Mouse (Mus musculus): ENCODE measurements at regions not wholly inside any gene's neighbourhood (a gene's known extent, or its start where the extent isn't known, plus 50 kb on each side); places are given as distances from the start of the nearest gene placed in this dataset.
A peak's percentile ranks its signal among the peaks of the same experiment; 100 is the strongest.

DNA sequence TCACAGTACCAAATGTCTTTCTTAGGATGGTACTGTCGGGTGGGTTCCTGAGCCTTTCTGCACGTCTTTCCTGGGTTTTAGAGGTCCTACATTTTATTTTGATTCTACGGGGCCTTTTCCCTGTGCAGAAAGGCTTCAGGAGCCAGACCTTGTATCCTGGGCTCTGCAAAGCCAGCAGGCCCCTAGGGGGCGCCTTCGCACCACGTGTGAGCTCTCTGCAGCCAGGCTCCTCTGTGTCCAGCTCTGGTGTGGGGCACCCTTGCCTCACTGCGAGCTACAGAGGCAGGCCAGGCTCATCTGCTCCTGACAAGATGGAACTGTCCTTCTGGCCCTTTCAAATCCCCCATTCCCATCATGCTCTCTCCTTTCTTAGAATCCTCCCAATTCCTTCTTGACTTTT is 53.3 kb upstream of the Usp3 start:
- DNase-seq (ENCODE audit: low spot score), result peak; percentile 83

DNA sequence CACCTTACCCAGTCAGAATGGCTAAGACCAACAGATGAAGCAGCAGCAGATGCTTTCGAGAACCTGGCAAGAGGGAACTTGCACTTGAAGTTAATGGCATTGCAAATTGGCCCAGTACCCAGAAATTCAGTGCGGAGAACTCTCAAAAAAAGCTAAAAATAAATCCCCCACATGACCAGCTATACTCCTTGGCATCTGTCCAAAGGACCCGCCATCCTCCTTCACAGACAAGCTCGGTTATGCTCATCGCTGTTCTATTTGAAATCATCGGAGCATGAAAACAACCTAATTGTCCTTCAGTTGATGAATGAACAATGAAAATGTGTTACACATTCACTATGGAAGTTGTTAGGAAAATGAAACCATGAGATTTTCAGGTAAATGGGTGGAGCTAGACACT is 58.4 kb upstream of the Usp3 start:
- no peak for DNase-seq (ENCODE audit: low spot score)

DNA sequence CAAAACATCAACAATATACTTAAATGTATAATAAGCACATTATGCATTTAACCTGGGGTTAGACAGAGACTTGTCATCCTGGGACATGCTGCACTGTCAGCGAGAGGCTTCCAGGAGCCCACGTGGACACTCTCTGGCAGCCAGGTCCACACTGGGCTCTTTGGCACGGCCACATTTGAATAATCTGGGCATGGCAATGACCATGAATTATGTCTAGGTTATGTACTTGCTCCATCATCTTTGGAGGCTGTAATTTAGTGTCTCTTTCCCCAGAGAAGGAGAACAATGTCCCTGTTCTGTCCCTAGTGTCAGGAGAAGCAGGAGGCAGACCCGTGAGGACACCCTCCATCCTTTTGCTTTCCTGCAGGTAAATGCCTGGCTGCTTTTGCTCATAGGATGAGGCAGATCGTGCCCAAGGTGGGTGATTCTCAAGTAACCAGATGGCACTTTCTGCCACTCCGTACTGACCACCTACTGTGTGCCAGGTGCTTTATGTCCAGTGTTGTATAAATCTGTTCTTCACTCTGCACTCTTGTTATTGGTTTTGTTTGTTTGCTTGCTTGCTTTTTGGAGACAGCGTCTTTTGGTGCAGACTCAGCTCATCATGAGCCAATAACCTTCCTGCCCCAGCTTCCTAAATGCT is 56.2 kb upstream of the Car12 start:
- DNase-seq (ENCODE audit: low spot score), result no peak

DNA sequence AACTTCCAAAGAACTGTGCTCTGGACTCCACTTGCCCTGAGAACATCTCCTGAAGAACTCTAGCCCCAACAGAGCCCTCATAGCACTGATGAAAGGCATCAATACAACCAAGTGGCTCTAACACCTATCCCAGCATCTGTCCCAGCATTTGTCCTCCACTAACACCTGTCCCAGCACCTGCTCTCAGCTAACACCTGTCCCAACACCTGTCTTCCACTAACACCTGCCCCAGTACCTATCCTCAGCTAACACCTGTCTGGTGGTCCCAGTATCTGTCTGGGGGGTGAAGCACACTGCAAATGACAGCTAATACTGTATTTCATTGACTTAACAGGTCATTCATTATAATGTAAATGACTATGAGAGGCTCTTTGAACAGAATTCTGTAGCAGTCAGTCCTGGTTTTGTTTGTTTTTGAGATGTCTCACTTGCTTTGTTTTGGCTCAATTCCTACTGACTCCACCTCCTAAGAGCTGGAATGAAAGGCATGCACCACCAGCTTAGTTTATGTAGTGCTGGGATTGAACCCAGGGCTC is 54.7 kb upstream of the Car12 start:
- DNase-seq (ENCODE audit: low spot score), result no peak

DNA sequence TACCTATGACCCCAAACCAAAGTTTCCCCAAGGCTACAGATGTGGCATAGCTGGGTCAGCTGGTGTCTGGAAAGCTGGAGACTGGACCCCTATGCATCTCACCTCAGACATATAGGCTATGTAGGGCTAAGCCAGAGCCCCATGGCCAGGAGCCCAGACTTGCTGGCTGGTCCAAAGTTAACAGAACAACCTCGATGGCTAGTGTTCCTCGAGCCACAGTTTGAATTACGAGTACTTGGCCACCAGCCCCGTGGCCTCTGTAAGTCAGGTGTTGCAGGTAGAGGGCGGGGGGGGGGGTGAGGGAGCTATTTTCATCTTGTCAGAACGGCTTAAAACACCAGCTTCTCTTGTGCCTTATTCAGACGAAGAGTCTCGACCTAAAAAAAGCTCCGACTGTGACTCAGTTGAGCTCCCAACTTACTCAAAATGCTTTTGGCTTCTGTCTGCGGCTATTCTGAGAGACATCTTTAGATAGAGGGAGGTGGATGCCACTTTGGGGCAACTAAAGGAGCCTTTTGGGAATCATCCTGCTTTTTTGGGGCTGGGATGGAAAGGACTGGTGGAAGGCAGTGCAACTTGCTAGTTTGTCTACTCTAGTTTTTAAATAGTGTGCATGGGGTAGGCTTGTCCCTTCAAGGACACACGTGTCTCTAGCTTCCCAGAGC is 53.6 kb upstream of the Car12 start:
- no peak for DNase-seq (ENCODE audit: low spot score)

DNA sequence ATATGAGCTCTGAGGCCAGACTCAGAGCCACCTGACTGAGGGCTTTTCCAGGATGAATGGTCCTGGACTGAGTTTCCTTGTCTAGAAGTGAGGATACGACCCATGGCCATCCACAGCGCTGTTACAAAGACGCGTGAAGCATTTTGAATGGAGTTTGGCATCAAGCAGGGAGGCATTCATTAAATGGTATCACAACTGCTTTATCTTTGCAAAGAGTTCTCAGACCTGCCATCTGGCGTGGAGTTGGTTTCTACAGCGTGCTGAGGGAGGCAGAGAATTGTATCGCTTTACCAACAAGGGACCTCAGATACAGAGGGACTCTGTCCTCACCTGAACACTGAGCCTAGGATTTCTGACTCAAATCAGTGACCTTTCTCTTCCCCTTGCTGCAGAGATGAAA is 51.9 kb upstream of the Car12 start:
- DNase-seq (ENCODE audit: low spot score), result no peak

DNA sequence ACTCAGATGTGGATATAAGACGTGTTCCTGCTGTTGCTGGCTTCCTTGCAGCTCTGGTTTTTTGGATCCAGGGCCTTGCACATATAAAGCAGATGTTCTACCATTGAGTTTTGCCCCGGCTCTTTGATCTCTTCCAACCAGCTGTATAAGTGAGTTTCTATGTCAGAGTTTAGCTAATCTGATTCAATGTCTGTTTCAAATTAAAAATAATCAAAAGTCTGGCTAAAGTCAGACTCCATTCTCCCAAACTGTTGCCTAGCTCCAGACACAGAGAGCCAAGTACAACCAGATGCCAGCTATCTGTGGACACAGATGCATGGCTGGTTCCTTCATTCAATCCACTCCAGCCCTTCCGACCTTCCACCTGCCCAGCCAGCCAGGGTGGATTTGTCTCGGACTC is 51.0 kb upstream of the Car12 start:
- DNase-seq (ENCODE audit: low spot score), result no peak
